Comparison of ENCODE assay signal across 7 mouse cellular contexts in genomic region chr4:48225604-48226003, GRCm38 (mm10). TPM values are rescaled to one million over a fixed set of nuclear protein-coding genes. Genes with fewer than 3 reads are reported as not detected.
DNase-seq lines count a peak whose midpoint lies in the region.

No protein-coding gene starts in this region.

- intact Hi-C loops in heart, postnatal 25 days (cut with DNase I) = loop anchor here (1.0 to 2.0 kb wide), 2 partner anchors 53 to 156 kb away; partner anchors contain the start of genes Erp44 and Invs

- peak; percentile 5 for DNase-seq in lung, postnatal 14 days
- no peak for DNase-seq in lung, postnatal 4 days
- peak; percentile 77 for DNase-seq in NIH3T3 (ENCODE audit: low read depth)
- DNase-seq in c-Kit-positive CD71-positive TER-119-positive erythroid progenitor cells, embryonic 14.5 days (ENCODE audit: low spot score) = peak; percentile 5
- DNase-seq in ovary, postnatal 10 days (ENCODE audit: low spot score) = no peak
- DNase-seq in testis, postnatal 10 days (ENCODE audit: low spot score) = no peak
- DNase-seq in heart, postnatal 25 days (ENCODE audit: low spot score) = no peak

RNA-seq across cellular contexts. Expression of gene Erp44, which starts 53.8 kb away (rescaled TPM):
- 10 to 100 TPM; 32.7 to 33.8 TPM for total RNA-seq in heart, postnatal 25 days (2021)

RNA-seq across cellular contexts. Expression of gene Invs, which starts 54.0 kb away (rescaled TPM):
- 1 to 10 TPM; 3.3 to 3.9 TPM for total RNA-seq in heart, postnatal 25 days (2021)

Comparison
In these comparisons a context has a peak if more than half of its experiments do, and no peak if none do; other contexts are left out.
1. DNase-seq: peak in lung, postnatal 14 days (single experiment), NIH3T3 (single experiment) and c-Kit-positive CD71-positive TER-119-positive erythroid progenitor cells, embryonic 14.5 days (single experiment); none in lung, postnatal 4 days (0 of 2), ovary, postnatal 10 days (single experiment), testis, postnatal 10 days (single experiment) and heart, postnatal 25 days (single experiment).